Mouse (Mus musculus): Measurements from ENCODE around the gene Selenop.
"Not testable (repeated sequence)": the region's sequence is repeated elsewhere in the genome, so short reads cannot be mapped to it uniquely, and the experiment has no call there.

Selenop gene

DNA sequence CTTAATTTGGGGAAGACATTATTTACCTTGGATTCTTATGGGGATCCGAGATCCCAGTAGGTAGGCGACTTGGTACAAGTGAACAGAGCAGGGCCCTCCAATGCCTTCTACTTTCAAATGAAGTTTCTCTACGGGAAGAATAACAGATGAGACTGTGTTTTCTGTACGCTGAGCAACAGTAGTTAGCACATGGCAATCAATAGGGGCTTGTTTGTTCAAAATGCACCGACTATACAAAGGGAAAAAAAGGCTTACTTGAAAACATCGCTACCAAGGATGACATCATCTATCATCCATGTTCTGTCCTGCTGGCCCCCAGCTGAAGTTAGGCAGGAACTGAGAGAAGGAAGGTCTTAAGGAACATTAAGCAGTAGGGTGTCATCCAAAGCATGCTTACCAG is at the start of gene Selenop:
Gene Selenop (plus strand): TSS at position 301 of the 400 bp plus-strand sequence.
- DNase-seq (ENCODE audit: low spot score in 2 of 2) = no peak

DNA sequence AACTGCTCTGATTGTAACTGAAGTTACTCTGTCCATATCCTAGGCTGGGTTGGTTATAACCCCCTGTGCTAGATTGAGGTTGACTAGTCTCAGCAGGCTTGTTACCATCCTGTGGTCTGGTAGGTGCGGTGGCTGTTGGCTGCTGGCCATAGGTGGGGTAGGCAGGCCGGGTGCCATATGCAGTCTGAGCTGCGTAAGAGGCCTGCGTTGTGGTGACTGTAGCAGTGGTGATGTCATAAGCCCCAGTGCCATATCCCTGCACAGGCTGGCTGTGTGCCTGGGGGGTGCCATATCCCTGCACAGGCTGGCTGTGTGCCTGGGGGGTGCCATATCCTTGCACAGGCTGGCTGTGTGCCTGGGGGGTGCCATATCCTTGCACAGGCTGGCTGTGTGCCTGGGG is 49.7 kb upstream of the Selenop start:
- DNase-seq (ENCODE audit: low spot score in 2 of 2) = not testable (repeated sequence)

DNA sequence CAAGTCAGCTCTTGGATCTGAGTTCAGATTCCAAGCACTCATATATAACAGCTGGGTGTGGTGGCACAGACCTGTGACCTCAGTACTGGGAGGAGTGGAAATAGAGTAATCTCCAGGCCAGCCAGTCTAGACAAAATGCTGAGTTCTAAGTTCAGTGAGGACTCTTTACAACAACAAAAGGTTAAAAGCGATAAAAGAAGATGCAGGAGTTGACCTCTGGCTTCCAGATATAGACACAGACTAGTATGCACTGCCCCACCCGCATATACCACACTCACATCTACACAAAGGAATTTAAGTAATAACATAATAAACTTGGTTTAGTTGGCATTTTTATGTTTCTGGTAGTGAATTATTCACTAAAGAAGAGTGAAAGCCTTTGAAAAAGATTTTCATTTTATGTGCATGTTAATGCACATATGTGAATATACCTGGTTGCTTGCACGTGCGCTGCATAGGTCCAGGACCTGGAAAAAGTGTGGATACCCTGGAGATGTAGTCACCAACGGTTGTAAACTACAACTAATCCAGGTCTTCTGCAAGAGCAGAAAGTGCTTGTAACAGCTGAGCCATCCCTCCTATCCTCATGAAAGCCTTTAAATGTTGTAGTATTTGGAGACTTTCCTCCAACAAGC is 45.4 kb upstream of the Selenop start:
- no peak for DNase-seq (ENCODE audit: low spot score in 2 of 2)

DNA sequence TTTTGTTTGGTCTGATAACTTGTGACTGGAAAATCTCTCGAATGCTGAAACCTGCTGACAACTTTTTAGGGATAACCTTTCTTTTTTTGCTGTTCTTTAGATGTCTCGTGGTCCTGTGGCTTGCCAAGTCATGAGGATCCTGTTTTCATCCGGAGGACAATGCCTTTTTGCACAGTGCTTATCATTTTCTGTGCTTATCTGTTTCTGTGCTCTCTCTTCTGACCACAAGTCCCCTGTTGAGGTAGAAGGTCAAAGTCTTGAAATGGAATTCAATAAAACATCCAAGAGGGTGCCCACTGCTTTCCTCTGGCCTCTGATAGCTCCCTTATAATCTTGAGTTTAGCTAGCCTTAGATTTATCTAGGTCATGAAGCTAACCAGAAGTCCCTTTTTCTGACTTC is 41.8 kb upstream of the Selenop start:
- no peak for DNase-seq (ENCODE audit: low spot score in 2 of 2)

DNA sequence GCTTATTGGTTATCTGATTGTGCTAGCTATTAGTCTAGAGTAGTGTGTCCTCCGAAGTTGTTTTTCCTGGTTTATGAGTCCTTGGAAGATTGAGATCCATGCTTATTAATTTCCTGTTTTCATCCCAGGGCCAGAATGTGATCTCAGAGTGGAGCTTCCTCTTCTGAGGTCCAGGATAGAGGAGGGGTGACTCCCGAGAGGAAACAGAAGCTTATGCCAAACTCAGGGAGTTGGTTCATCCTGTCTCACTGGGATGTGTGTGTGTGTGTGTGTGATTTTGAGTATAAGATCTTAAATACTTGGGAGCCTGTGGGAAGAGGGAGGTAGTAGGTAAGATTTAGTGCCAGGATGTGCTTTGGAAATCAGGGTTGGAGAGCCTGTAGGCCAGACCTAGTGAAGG is 40.2 kb upstream of the Selenop start:
- DNase-seq (ENCODE audit: low spot score in 2 of 2) = no peak

DNA sequence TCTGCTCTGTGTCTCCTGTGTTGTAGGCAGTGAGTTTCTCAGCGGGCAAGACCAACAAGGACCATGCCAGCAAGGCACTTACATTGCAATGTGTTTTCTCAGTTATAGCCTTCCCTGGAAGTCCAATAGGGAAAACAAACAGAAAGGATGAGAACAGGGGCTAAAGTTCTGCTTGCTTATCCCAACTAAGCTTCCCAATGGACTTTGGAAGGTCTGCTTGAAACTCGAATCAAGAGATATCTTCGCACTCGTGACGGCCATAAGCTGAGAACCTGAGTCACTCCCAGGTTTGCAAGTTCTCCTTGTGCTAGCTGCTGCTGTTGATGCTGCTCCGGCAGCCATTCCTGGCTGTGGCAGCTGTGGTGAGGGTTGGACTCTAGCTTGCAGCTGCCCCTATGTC is 39.4 kb upstream of the Selenop start:
- DNase-seq (ENCODE audit: low spot score in 2 of 2) = no peak

DNA sequence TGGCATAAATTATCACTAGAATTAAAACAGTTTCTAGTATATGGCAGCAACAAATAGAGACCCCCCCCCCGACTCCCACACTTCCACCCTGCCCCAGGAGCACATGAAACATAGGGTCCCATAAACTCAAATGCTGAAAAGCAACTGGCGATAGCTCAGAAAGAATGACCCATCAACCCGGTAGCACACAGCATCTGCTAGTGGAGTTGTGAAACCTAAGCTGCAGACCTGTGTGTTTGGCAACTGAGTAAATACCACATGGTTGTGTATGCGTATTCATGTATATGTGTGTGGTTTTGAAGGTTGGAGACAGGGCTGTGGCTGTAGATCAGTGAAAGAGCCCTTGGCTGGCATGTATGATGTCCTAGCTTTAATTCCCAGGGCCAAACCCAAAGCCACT is 37.3 kb upstream of the Selenop start:
- no peak for DNase-seq (ENCODE audit: low spot score in 2 of 2)

DNA sequence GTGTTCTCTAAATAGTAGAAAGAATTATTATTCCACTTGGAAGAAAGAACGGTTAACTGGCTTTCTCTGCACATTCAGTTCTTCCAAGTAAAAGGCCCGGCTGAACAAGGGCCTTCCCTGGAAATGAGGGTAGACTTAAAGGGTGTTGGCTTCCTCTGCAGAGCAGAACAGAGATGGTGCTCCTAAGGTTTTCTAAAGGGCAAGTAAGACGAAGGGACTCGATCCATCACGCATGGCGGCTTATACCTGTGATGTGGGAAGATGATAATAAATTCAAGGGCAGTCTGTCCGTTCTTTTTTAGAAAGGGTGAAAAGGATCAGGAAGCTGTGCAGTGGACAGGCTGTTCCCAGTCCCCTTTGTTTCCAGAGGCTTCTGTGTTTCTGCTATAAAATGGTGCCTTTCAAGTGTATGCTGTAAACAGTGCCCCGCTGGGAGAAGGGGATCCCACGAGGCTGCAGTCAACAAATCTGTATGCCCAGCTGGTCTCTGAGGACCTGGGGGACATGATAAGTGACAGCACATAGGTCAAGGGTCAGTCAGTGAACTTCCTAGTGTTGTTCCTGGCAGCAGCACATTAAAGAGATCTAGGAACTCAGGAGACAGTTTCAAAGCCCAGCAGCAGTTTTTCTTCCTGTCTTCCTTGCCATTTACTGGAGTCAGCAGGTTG is 36.0 kb upstream of the Selenop start:
- no peak for DNase-seq (ENCODE audit: low spot score in 2 of 2)

DNA sequence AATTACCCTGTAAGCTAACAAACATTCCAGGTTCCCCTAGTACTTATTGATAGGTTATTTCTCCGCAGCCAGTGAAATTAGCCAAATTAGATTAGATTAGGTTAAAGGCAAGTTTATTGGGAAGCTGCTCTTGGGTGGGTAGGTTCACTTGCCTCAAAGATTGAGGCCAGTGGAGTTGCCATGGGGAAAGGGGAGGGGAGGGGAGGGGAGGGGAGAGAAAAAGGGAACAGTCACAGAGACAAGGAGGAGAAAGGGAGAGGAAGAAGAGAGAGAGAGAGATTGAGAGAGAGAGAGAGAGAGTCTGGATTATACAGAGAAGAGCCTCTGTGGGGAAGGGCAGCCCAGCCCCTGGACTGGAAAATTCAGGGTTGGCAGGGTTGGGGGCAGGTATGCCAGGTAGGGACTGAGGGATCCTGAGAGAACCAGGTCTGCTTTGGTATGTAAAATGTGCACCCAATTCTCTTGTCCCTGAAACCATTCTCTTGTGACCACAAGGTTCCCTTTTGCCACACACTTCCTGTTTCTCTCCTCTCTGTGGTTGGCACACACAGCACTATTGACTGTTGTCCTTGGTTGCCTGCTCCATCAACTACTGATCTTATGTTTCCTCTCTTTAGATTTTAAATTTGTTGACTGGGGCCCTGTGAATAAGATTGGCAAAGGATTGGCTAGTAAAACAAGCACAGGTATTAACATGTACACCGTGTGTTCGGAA is 34.4 kb upstream of the Selenop start:
- no peak for DNase-seq (ENCODE audit: low spot score in 2 of 2)

DNA sequence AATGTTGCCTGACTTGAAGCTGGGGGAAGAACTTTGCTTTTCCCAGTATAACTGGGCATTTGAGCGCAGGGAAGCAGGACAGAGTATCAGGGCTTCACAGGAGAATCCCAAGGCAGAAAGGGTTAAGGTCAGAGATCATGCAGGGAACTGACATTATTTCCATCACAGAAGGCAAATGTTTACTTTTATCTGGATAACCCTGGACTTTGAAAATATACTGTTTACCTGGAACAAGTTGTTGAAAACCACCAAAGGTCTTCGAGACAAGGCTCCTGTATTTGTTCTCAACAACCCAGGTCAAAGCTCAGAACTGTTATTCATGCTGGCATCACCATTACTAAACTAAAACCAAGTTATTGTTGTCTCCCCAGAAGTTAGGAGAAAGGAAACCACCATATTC is 32.0 kb upstream of the Selenop start:
- DNase-seq (ENCODE audit: low spot score in 2 of 2) = no peak

DNA sequence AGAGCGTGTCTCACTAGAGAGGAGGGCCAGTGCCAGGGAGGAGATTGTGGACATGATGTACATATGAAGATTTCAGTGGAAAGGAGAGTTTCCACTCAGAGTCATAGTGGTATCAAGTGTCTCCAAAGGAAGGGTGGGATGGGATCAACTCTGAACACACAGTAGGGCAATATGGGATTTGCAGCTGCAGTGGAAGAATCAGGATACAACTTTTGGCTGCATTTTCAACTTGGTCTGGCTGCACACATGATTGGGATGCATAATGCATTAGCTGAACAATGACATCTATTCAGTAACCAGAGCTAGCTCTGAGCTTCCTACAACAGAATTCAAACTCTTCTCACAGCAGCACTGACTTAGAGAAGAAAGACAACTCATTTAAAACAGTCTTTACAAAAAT is 30.4 kb upstream of the Selenop start:
- no peak for DNase-seq (ENCODE audit: low spot score in 2 of 2)

DNA sequence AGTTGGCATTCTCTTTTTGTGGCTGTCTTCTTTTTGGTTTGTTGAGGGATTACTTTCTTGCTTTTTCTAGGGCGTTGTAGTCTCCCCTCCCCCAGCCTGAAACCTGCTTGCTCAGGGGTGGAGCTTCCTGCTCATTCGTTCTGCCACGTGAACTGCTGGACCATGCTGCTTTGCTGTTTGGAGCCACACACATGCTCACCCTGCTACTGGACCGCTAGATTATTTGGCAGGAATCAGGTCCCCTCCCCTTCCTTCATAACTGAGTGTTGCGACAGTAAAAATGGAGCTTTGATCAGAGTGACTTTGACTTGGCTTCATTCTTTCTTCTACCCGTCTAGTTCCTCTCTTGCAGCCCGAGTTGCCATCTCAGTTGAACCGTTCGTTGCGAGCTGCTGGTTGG is 23.3 kb upstream of the Selenop start:
- DNase-seq (ENCODE audit: low spot score in 2 of 2) = not testable (repeated sequence)

DNA sequence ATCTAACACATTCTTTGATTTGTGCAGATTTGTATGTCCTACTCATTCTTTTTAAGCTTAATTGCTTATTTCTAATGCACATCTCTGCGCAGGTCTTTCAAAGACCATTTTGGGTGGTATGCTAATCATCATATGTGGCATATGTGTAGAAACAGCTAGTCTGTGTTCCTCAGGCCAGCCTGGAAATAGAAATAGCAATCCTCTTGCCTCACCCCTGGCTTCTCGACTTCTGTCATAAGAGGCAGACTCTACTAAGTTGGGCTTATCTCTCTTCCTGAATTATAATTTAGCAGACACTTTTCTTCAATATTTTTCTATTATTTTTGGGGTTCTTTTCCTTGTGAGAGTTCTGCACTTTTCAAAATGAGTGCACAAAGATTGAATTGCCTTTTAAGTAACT is 17.7 kb upstream of the Selenop start:
- DNase-seq (ENCODE audit: low spot score in 2 of 2) = no peak

DNA sequence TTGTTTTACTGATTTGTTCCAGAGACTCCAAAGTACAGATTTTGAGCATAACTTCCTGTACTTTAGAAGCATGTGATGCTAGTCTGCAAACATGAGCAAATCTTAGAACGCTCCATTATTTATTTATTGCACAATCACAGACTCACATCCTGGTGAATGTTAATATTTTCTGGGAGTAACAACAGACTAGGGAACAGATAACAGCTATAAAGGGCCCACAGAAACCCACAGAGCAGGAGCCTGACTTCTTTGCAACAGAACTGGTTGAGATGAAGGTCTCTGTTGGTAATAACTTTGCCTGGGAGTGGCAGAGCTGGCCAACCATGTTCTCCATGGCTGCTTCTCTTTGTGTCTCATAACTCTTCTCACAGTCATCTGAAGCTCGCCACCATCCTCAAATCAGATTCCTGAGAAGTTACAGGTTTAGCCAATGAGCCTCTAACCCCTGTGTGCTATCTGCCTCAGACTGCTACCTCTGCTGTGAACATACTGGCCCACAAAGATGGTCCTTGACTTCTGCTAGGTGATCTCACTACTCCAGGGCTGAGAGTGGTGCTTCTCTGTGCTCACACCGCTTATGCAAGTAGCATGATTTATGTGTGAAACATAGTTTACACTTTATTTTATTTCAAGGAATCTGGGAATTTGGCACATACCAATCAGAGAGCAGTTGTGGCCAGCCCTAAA is 17.2 kb upstream of the Selenop start:
- DNase-seq (ENCODE audit: low spot score in 2 of 2) = no peak

DNA sequence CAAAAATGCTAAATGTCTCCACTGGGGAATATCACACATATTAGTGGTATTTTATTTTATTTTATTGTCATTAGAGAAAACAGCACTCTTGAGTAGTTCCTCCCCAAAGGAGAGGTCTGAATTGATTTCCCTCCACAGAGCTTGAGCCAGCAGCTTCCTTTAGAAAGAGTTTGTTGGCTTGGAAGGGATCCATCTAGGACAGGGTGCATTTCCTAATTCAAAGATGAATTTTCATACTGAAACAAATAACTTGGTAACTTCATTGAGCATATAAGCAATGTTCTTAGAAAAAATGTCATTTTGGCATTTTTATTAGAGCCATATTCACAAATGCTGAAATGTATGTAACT is 16.7 kb upstream of the Selenop start:
- DNase-seq (ENCODE audit: low spot score in 2 of 2) = no peak

DNA sequence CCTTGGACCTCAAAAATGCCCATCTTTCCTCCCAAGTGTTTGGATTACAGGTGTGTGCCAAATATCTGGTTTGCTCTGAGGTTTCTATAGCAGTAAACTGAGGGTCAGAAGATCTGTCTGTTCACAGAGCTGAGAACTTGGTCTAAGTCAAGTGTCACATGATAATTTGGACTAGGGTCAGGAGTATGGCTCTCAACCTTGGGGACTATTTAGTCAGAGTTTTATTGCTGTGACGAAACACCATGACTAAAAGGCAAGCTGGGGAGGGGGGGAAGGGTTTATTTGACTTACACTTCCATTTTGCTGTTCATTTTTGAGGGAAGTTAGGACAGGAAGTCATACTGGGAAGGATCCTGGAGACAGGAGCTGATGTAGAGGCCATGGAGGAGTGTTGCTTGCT is 9.3 kb upstream of the Selenop start:
- no peak for DNase-seq (ENCODE audit: low spot score in 2 of 2)

DNA sequence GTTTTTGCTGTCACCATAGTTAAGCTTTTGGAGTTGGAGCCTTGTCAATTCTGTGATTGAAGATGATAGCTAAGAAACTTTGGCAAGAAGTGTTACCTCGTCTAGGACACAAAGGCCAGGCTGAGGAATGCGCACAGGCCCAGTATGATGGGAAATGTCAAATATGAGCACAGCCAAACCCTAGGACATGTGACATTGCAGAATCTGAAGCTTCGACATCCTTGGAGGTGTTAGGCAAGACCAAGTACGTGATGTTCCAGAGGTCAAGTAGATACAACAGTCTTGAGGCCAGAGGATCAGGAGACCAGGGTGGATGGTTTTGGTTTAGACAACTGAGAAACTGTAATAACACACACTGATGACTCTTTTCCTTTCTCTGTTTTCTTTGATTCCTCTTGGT is 8.0 kb upstream of the Selenop start:
- no peak for DNase-seq (ENCODE audit: low spot score in 2 of 2)

DNA sequence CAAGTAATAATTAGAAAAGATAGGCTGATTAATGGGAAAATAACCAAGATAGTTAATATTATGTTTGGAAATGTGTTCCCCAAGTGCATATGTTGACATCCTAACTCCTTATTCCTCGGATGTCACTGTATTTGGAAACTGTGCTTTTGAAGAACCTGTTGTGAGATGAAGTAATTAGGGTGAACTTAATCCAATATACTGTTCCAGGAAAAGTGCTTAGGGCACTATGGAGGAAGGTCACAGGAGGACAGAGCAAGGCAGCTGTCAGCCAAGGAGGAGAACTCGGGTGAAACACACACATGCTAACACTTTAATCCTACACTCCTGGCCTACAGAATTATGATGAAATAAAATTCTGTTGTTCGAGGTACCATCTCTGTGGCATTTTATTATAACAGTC is 5.5 kb upstream of the Selenop start:
- no peak for DNase-seq (ENCODE audit: low spot score in 2 of 2)

DNA sequence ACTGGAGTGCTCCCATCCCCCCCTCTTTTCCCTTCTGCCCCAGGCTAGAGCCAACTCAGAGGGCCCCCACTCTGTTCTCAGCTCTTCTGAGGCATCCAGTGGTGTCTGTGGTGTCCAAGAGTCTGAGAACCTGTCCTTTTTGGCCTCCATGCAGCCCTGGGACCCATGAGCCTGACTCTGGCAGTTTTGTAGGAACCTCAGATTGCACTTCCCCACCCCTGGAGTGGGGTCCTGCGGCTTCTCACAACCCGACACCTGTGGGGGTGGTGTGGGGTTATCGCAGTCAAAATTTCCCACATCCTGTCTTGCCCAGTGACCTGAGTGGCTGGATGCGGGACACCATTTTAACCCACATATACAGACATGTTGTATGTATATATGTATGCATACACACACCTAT is 4.1 kb upstream of the Selenop start:
- DNase-seq (ENCODE audit: low spot score in 2 of 2) = no peak

DNA sequence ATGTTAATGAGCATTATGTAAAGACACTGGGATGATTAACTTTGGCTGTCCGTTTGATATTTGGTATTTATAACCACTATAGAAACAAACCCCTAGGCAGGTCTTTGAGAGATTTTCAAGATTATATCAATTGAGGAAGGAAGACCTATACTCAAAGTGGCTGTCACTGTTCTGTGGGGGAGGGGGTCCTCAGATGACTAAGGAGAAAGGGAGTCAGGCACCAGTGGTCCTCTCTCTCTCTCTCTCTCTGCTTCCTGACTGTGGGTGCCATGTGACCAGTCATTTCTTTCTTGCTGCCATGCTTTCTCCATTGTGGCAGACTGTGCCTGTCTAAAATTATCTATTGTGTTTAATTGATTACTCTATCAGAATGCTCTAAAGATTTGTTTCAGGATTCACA is 3.5 kb upstream of the Selenop start:
- DNase-seq (ENCODE audit: low spot score in 2 of 2) = no peak

DNA sequence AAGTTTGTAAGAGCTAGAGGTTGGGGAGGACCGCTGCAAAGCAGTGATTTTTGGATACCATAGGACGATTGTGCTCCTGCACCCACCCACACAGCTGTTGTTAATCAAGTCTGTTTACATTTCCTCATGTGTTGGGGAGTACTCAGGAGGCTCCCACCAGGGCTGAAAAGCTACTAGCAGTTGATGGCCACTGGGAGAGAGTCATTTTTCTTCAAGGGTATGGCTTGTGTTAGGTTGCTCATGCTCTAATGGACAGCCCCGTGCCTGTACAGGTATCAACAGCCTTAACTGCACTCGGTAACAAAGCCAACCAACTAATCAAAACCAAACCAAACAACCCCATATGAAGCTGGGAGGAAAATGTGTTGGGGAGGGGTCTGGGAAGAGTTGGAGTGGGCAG is 1.1 kb downstream of the Selenop start:
- no peak for DNase-seq (ENCODE audit: low spot score in 2 of 2)

DNA sequence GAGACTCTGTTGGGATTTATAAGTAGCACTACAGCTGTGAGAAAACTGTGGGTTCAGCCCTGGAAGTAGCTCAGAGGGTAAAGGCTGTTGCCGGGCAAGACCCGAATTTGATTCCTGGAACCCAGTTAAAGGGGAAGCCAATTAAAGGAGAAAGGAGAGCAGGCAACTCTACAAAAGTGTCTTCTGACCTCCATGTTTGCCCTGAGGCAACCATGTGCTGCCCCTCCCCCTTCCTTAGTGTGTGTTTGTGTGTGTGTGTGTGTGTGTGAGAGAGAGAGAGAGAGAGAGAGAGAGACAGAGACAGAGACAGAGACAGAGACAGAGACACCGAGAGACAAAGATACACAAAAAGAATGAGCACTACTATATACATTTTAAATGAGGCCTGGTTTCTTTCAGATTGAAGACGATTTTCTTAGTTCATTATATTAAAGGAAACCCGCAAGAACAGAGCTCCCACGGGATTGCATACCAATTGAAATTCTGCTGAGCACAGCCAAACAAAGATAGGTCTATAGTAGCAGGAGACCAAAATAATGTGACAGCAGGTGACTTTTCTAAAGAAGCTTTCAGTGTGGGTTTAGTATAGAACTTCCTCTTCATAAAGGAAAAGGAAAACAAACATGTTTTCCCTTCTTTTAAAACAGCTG is 1.8 kb downstream of the Selenop start:
- peak in 1 of 2 experiments; percentile 24 for DNase-seq (ENCODE audit: low spot score in 2 of 2)

Measured in thymus, postnatal 10 days (tissue).